Mouse (Mus musculus) natural killer cell, adult 2 months (primary cell): Measurements from ENCODE around the gene Sco1.
A peak's percentile ranks its signal among the peaks of the same experiment; 100 is the strongest.

Source experiments
- DNase-seq, 2 experiments: peaks; one replicate each; pipeline ENCODE4 v3.0.0; 2022; ENCODE audit warnings: low spot score in 2 of 2

Sco1 gene

DNA sequence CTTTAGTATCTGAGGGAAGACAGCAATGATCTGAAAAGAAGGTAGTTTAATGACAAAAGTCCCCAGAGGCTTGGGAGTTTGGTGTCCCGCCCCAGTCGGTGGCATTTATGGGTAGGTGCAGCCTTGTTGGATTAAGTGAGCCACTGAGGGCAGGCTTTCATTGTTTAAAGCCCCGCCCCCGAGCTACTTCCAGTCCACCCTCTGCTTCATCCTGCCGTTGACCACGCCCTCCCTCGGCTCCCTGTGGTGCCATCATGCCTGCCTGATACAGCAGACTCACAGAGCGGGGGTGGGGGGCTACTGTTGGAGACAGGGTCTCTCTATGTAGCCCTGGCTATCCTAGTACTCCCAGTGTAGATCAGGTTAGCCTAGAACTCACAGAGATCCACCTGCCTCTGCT is 9.5 kb upstream of the Sco1 start:
- no peak for DNase-seq

DNA sequence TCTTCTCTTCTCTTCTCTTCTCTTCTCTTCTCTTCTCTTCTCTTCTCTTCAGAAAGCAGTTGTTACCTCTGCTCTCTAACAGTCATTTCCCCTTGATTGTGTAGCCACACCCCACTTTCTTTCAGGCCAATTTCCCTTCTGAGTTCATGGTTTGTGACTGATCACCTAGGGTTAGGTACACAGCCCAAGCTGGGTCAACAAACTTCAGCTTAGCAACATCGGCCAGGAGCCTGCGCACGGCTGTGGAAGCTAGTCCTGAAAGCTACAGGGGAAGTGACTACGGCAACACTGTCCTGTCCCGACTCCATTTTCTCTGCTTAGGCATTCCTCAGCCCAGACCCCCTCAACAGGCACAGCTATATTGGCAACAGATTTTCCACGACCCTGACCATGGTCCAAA is 7.5 kb upstream of the Sco1 start:
- no peak for DNase-seq

- no peak for DNase-seq
Measured at GRCm38 (mm10) chr11:67047199-67047598, 5.3 kb upstream of the Sco1 start.

DNA sequence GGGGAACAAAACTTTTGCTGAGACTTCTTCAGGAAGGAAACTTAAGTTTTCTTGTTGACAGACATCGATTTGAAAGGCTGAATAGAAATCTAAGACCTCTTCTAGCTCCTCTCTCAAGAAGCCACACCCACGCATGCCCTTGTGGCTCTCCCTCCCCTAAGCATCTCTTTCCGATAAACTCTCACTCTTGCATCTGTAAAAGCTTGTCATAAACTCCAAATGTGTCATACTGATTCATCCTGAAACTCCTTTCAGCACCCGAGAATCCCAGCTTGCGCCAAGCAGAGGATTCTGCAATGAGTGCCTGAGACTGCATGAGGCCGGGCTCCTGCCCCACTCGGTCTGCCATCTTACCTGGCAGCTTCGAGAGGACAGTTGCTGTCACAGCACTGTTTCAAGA is 4.0 kb upstream of the Sco1 start:
- DNase-seq = no peak

DNA sequence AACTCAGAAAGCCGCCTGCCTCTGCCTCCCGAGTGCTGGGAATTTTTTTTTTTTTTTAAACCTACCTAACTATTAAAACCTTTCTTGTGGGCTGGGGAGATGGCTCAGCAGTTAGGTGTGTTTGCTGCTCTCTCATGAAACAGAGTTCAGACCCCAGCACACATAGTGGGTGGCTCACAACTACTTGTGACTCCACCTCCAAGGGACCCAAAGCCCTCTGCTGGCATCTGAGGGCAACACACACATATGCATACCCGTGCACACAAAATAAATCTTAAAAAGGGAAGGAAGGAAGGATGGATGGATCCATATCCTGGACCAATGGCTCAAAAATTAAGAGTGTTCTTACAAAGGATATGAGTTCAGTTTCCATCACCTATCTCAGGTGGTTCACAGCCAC is 3.2 kb upstream of the Sco1 start:
- no peak for DNase-seq

- no peak for DNase-seq
Measured at GRCm38 (mm10) chr11:67051676-67052320, 672 bp upstream of the Sco1 start.

- no peak for DNase-seq
Measured at GRCm38 (mm10) chr11:67054754-67055365, 2.4 kb downstream of the Sco1 start.

- no peak for DNase-seq
Measured at GRCm38 (mm10) chr11:67061311-67061710, 8.8 kb downstream of the Sco1 start.

- no peak for DNase-seq
Measured at GRCm38 (mm10) chr11:67062726-67063125, 10.3 kb downstream of the Sco1 start.

DNA sequence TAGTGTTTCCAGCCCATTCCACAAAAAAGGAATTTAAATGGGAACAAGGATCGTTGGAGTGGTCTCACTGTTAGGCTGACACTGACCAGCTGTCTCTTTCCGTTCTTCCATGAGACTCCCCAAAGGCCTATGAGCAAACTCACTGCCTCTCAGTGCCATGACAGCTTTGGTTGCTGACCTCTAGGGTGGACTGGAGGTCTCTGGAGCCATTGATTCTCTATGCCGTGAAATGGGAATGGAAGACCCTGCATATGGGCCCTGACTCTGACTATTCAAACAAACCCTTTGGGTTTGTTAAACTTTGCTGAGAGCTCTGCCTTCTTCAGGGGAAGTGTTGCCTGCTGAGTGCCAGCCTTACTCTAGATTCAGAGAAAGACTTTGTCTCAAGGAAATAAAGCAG is 15.3 kb downstream of the Sco1 start:
- no peak for DNase-seq

DNA sequence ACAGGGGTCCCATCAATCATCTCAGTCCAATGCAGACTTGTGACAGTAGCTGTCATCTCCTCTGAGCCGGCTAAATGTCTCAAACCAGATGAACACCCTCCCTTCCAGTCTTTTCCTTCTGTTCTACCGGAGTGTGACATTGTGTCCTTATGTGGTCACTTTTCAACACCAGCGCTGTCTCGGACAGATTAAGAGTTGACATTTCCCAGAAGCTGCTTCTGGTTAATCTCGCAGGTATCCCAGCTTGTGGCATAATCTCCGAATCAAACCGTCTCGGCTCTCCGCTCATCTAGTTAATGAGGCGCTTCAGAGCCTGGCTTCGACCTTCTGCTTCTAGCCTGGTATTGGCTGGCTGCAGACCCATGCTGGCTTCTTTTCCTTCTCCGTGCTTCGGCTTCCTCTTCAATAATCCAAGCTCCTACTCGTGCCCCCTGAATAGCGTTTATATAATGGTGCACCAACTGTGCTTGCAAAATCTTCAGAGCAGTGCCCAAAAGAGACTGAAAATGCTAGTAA is 20.2 kb downstream of the Sco1 start:
- DNase-seq = no peak

- DNase-seq = no peak
Measured at GRCm38 (mm10) chr11:67075036-67075435, 22.6 kb downstream of the Sco1 start.

DNA sequence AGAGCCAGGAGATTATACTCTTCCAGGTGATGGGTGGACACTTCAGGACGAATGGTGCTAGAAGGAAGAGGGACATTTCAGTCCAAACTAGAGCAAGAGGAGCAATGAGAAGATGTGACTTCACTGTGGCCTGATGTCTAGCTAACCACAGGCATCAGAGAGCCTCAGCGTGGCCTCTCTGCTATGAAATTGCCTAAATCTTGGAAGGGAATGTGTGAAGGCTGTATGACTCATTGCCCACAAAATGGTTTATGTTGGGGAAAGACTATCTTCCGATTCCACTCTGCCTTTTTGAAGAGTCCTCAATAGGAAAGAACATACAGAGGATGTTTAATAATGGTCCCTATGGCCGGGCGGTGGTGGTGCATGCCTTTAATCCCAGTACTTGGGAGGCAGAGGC is 24.3 kb downstream of the Sco1 start:
- no peak for DNase-seq

DNA sequence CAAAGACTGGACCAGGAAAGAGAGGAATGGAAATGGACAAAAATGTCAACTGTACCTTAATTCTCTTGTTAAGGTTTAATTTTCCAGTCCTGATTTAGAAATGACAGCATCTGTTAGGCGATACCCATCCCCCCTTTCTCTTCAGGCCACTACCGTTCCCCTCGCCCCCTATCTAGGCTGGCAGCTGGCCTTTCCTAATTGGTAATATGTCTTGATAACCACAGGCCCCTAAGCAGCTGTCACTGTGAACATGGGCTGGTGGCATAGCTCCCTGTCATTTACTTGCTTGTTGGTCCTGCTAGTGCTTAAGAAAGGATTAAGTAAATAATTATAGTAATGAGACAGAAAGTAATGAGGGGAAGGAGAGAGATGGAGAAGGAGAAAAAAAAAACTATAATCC is 25.0 kb downstream of the Sco1 start:
- no peak for DNase-seq

GRCm38 (mm10) chr11:67078000-67078399 is 25.5 kb downstream of the Sco1 start, which contains the start of gene Myh3:
Gene Myh3 (plus strand): TSS chr11:67078300.
- no peak for DNase-seq

DNA sequence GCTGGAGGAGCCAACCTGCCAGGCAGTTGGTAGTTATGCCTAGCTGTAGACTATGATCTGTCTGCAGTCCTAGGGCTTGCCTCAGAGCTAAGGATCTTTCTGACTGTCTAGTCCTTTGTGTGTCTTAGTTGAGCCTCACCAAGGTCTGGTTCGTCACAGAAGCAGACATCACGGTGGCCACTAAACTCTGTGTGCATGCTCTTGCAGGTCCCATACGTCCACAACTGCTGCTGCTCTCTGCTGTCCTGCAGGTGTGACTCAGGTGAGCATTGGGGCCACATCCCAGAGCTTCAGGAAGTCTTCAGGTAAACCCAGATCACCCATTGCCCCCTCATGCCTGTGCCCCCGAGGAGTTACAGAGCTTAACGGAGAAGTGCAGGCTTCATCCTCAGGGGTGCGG is 26.4 kb downstream of the Sco1 start:
- DNase-seq = no peak

DNA sequence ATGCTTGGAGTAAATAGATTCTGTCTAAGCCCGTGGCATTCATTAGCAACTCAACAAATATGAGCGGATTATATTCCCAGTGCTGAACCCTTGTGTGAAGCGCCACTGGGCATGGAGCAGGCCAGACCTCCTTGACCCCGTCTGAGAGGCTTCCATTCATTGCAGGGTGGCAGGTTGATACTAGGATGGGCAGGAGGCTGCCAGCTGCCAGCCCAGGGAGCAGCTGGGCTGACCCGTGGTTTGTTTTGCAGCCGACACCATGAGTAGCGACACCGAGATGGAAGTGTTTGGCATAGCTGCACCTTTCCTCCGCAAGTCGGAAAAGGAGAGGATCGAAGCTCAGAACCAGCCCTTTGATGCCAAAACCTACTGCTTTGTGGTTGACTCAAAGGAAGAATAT is 27.3 kb downstream of the Sco1 start:
- no peak for DNase-seq

DNA sequence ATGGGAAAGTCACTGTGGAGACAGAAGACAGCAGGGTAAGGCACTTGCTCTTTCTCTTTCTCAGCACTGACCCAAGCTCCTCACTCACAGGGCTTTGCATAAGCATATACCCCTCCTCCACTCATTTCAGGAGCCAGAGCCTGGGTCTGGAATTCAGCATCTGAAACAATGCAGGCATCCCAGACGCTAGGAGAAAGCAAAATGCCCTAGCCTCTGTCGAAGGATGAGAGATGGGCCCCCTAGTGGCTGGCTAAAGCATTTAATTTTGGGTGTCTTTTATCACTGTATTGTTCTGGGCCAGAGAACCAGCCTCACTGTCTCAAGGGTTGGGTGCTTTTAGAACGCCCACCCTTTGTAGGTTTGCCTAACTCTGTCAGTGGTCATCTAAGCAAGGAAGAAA is 27.7 kb downstream of the Sco1 start:
- DNase-seq = peak; percentile 9 to 40

DNA sequence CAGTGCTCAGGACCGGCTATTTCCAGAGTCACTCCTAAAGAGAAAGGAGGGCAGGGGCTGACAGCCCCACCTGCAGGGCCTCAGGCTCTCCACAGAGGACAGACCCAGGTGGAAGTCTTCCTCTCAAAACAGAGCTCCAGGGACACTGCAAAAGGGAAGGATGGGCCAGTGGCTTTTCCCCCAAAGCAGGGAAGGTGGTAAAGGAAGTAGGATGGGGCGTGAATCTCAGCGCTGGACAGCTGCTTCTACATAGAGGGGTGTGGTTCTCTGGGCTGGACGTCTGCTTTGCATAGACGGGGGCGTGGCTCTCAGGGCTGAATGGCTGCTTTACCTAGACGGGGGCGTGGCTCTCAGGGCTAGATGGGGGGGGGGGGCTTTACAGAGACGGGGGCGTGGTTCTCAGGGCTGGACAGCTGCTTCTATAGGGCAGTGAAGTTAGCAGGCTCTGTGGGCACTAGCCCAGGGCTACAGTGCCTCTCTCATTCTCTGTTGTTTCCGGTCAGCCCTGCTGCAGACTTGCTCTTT is 28.7 kb downstream of the Sco1 start:
- peak in 1 of 2 experiments; percentile 5 for DNase-seq

GRCm38 (mm10) chr11:67082188-67082587 is 29.7 kb downstream of the Sco1 start:
- no peak for DNase-seq

DNA sequence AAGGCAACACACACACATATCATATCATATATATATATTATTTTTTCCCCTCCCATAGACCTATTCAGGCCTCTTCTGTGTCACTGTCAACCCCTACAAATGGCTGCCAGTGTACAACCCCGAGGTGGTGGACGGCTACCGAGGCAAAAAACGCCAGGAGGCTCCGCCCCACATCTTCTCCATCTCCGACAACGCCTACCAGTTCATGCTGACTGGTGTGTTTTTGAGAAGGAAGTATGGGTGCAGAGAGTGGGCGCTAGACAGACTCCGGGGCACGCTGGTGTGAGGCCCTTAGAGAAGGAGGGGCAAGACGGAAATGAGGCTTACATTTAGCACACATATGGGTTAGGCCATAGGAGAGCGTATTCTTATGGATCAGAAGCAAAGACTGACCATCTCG is 30.3 kb downstream of the Sco1 start:
- no peak for DNase-seq

DNA sequence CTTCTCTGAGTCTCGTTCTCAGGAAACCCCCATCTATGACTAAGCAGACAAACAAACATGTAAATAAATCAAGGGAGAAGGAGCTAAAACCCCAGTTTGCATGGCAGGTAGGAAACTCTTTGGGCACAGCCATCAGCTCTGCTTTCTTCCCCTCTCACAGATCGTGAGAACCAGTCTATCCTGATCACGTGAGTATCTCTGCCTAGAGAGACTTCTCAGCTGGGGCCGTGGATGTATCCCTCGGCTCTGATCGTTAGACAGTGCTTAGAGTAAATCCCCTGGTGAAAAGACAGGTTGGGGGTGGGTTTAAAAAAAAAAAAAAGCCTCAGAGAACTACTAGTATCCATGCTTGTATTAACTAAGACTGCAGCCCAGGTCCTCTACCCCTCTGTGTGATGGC is 30.8 kb downstream of the Sco1 start:
- no peak for DNase-seq

GRCm38 (mm10) chr11:67083712-67084340 is 31.4 kb downstream of the Sco1 start:
- no peak for DNase-seq
